Mouse (Mus musculus): Measurements from ENCODE around the gene Lrmp.

DNA sequence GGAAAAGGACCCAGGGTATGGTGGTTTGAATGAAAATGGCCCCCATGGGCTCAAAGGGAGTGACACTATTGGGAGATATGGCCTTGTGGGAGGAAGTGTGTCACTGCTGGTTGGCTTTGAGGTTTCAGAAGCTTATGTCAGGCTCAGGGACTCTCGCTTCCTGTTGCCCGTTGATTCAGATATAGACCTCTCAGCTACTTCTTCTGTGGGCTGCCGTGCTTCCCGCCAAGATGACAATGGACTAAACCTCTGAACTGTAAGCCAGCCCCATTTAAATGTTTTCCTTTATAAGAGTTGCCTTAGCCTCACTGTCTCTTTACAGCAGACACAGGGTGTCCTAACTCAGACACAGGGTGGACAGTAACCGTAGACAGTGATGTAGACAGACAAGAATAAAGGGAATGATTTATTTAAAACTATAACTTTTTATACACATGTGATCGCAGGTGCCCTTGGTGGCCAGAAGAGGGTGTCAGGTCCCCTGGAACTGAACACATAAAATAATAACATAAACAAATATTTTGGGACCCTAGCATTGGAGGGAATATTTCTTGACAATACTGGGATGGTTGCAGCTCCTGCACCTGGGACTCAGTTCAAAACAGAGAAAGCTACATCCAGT lies at the start of gene Lrmp:
- no peak for TF ChIP-seq CTCF (IDR thresholded peaks at IDR 0.05; ENCODE audit: low read depth, low read length)
- TF ChIP-seq POLR2A (IDR thresholded peaks at IDR 0.05; ENCODE audit: borderline replicate concordance, low read depth, low read length) = no peak

All from bone marrow macrophage, adult 2 months (primary cell).